Mouse (Mus musculus) 3T3-L1 (cell line): Measurements from ENCODE around the gene Naa35.

Experiments used
- DNase-seq: peaks from one replicate; pipeline ENCODE4 v3.0.0-alpha.2; 2015; ENCODE audit warnings: low read depth, low spot score

The Naa35 gene

DNA sequence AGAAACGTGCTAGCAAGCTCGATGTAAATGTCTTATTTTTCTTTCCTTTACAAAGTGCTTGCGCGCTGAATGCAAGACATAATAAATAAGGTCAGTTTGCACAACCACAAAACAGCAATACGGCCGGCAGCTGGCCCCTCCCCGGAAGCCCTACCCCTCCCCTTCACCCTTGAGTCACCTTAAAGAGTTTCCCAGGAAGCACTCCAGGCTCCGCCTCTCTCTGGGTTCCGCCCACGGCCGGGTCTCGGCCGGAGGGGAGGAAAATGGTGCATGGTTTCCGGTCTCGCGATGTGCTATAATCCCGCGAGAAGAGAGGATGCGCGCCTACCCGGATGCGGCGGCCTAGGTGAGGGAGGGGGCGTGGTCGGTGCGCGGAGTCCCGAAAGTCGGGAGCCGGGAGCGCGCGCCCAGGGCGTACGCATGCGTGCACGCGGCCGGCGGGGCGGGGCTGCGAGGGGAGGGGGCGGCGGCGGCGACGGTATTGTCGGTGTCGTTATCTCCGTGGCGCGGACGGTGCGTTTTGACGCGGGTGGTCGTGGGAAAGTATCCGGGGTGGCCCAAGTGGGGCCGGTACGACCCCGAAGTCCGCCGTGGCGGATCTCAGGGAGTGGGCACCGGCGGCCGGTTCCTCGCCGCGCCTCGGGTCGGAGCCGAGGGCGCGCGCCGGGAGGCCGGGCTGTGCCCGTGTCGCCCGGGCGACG, at the start of gene Naa35, which contains the start of gene Agtpbp1:
TSS of gene Naa35 (plus strand) at position 313 of the 701 bp plus-strand sequence.
TSS of gene Agtpbp1 (minus strand) at position 281 of the 701 bp plus-strand sequence.
- DNase-seq, result peak; percentile 98

DNA sequence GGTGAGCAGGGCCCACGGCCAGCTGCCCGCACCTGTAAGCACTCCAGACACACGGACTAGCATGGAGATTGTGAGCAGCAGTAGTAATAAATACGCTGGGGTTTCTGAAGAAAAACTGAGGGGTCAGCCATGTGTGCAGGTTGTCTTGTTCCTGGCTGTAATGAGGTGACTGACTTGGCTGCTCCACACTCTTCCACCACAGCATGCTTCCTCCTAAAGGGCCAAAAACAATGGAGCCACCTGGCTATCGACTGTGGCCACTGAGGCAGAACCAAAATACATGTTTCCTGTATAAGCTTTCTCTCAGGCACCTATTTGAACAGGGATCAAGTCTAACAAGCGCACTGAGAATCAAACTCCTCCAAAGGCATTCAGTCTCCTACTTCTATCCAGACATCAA, 49.3 kb upstream of the Naa35 start:
- no peak for DNase-seq

GRCm38 (mm10) chr13:59536631-59537030, 48.4 kb upstream of the Naa35 start:
- no peak for DNase-seq

GRCm38 (mm10) chr13:59538661-59539060, 46.4 kb upstream of the Naa35 start:
- DNase-seq, result no peak

- DNase-seq, result no peak
Measured at GRCm38 (mm10) chr13:59540030-59540429, 45.0 kb upstream of the Naa35 start.

GRCm38 (mm10) chr13:59542411-59542810, 42.6 kb upstream of the Naa35 start:
- DNase-seq, result no peak

- no peak for DNase-seq
Measured at GRCm38 (mm10) chr13:59547091-59547490, 38.0 kb upstream of the Naa35 start.

DNA sequence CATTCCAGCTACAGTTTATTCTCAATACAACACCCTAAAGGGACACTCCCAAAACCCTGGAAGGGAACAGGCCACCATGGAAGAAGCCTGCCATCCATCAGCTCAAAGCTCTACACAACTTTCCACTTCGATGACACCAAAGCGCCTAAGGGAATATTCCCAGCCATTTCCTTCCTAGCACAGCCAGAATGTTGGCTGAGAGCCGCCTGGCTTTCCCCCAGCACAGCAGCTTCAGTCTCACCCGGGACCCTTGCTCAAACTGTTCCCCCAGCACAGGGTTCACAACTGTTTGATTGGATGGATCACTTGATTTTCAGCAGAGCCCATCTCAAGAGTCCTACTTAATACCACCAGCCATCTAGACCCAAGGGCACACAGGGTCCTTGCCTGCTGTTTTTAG, 37.3 kb upstream of the Naa35 start:
- DNase-seq, result peak; percentile 20

DNA sequence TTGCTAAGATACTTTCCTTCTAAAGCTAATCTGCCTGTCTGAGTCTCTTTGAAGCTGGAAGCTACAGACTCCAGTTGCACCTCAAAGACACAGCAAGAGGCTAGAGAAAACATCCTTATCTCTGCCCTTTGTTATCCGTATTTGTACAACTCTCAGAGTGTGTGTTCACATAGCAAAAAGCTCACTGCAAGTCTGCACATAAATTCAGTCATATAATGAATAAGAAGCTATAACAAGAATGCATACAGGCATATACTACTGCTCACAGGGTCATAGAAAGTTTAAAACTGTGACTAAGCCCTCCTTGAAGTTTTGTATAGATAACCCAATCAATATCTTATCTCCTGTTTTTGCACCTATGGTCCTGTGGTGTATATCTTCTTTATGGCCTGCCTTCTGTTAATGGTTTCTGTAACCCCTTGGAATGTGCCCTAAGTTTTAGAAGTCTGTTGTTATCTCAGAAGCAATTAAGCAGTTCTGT, 35.7 kb upstream of the Naa35 start:
- no peak for DNase-seq

DNA sequence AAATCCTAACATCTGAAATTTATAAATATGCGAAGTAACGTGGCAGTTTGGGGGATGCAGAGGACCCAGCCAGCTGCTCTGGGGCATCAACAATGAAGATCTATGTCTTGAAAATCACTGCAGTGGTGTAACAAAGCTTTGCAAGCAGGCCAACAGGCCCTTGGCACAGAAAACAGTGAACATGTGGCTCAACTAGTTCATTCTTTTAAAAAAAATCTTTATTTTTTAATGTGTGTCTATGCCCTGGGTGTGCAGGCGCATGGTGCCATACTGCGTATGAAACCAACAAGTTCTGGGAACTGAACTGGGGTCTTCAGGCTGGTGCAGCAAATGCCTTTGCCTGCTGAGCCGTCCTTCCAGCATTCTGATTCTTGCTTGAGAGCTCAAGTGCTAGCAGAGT, 32.8 kb upstream of the Naa35 start:
- no peak for DNase-seq

DNA sequence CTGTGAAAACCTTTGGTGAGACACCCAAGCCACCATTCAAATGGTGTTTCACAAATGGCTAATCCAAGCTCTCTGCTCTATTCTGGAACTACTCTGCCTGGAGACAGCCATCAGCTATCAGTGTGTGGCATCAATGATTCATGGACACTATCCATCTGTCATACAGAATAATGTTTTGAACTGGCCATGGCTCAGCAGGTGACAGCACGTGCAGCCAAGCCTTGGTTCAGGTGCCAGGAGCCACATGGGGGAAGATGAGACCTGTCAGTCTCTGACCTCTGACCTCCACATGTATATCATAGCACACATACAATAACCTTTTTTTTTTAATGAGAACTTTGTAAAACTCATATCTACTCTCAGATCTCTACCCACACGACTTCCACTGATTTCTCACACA, 32.3 kb upstream of the Naa35 start:
- no peak for DNase-seq

DNA sequence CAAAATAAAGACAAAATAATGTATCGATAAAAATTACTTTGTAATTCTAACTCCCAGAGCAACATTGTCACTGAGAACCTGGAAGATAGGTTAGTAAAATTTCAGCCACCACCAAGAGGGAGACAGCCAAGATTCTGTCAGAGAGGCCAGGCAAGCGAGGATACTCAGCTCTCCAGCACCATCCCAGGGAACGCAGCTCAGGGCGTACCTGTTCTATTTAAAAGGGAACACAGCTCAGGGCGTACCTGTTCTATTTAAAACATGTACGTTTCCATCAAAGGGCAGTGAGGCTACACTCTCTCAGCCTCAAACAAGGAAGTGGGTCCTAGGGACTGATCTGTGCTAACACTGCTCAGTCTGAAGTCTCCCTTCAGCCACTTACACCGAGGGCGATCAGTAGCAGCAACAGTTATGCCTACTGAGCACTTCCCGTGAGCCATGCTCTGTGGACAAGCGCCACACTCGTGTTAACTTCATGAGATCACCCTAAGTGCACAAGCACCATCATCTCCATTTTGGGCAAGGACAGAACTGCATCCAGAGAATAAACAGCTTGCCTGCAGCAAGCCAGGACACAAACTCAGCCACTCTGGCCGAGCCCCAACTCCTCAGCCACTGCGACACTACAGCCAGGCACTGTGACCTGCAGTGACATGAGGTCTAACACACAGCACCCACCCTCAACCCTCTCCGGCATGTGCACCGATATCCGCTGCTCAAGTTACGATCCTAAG, 30.1 kb upstream of the Naa35 start:
- no peak for DNase-seq

DNA sequence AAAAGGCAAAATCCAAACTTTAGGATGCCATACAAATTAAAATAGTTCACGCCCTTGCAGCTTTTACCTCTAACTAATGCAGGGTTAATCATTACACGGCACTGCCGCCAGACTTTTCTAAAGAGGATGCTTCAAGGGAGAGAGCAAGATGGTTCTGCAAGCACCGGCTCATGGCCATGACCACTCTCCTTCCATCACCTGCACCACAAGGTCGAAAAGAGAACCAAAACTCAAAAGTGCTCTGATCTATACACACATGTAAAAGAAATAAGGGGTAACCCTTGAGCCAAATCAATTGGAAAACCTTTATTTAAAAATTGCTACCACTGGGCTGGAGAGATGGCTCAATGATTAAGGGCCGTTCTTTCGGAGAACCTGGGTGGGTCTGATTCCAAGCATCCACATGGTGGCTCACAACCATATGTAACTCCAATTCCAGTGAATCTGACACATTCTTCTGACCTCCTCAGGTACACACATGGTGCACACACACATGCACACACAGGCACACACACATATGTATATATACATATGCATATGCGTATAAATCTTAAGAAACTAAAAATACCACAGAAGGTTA, 29.4 kb upstream of the Naa35 start:
- DNase-seq, result no peak

DNA sequence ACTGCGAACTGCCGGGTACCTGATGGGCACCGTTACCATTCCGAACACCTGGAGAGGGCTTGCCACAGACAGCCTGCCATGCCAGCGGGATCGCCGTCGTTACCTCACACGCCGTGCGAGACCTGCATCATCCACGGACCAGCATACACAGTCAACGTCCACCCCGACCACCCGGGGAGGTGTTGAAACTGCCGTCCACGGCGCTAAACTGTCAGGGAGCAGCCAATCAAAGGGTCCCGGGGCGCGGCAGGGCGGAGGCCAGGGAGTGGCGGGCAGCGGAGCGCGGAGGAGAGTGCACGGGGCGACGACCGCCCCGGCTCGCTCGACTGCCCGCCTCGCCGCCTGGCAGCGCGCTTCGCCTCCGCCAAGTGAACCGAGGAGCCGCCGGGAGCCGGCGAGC, 28.4 kb upstream of the Naa35 start:
- peak; percentile 40 for DNase-seq

DNA sequence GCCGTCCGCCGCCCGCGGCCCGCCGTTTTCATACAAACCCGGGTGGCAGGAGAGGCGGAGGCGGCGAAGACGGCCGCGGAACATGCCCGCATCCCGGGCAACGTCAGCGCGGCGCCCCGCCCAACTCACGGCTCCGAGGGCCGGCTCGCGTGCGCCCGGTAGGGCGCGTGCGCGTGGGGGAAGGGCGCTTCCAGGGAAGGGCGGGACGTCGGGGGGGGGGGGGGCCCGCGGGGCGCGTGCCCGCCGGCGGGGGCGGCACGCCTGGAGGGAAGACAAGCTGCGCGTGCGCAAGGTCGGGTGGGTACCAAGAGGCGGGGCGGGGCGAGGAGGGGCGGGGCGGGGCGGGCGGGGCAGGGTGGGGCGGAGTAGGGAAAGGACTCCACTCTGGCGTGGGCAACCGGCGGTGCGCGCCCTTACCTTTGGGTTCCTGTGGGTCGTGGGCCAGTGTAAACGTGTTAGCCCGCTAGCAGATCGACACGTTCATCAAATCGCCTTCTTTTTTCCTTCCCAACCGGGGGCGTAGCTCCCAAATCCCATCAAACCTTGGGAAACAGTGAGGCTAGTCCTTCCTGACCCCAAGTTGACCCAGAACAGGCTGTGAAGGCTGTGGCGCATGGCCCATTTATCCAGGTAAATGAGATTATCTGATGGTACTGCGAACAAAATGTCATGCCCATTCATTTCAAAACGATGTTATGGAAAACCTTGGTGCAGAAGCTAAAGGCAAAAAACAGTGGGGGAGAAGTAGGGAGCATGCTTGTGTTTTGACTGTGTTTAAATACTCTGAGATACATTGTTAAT, 27.7 kb upstream of the Naa35 start:
- DNase-seq, result peak; percentile 71

DNA sequence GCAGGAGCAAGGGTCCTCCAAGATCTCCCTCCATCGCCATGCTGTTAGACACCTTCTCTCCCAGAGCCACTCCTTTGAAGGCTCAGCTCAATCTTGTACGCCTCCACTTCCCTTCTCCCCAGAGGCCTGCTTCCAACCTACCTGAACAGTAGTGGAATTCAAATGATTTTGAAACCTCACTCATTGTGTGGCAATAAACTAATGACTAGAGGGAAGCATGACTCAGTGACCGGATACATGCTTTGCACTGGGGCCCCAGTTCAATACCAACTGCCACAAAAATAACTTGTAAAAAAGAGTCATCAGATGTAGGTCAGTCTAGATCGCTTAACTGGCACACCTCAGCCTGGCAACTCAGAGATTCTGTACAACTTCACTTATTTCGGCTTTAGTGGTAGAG, 26.3 kb upstream of the Naa35 start:
- DNase-seq, result no peak

DNA sequence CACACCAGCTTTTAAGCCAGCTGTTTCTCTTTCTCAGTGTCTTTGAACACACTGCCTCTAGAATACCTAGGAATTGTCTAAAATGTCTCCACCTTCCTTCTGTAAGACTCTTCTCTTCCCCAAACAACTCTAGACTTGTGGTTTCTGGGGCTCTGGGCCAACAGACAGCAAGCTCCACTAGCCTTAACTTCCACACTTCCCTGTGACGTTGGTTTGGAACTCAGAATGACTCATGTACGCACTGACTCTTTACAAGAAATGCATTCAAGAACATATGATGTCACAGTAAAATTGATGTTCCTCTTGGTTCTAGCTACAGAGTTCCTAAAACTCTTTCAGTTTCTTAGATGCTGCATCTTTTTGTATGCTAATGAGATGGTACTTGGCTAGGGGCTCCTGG, 22.6 kb upstream of the Naa35 start:
- peak; percentile 32 for DNase-seq

- DNase-seq, result no peak
Measured at GRCm38 (mm10) chr13:59564505-59564904, 20.6 kb upstream of the Naa35 start.

- no peak for DNase-seq
Measured at GRCm38 (mm10) chr13:59564923-59565322, 20.1 kb upstream of the Naa35 start.

GRCm38 (mm10) chr13:59565945-59566520, 19.0 kb upstream of the Naa35 start:
- no peak for DNase-seq

- no peak for DNase-seq
Measured at GRCm38 (mm10) chr13:59571107-59571506, 14.0 kb upstream of the Naa35 start.
